Mouse (Mus musculus) intestine, embryonic 16.5 days (tissue): ENCODE results near the gene Glis2. TPM values are rescaled to one million over a fixed set of nuclear protein-coding genes. Genes with fewer than 3 reads are reported as not detected.
A peak's percentile ranks its signal among the peaks of the same experiment; 100 is the strongest.
"Not testable (repeated sequence)": the region's sequence is repeated elsewhere in the genome, so short reads cannot be mapped to it uniquely, and the experiment has no call there.

Source experiments
- ATAC-seq: fragments of 200-750 bp; cut with Nextera tagmentation; 2 replicates; pipeline ENCODE4 v1.8.0; 2017; ENCODE audit warnings: moderate TSS enrichment, moderate library complexity
- H3K27ac ChIP-seq: fragments of 300-500 bp; sonication (generic); 2 replicates; pipeline ENCODE4 v1.5.1; 2014; ENCODE audit warnings: mild to moderate bottlenecking, low read length
- H3K27me3 ChIP-seq: fragments of 300-500 bp; sonication (generic); replicated peaks from 2 replicates; pipeline ENCODE4 v1.6.1; 2014; ENCODE audit warnings: low read length, control low read depth, mixed read lengths; ENCODE audit not compliant: control insufficient read depth, insufficient read depth
- H3K36me3 ChIP-seq: fragments of 300-500 bp; sonication (generic); 2 replicates; pipeline ENCODE4 v1.6.1; 2014; ENCODE audit warnings: low read length, control low read depth; ENCODE audit not compliant: control insufficient read depth, insufficient read depth
- H3K4me1 ChIP-seq: fragments of 300-500 bp; sonication (generic); 2 replicates; pipeline ENCODE4 v1.6.1; 2014; ENCODE audit warnings: low read length, control low read depth, mixed read lengths; ENCODE audit not compliant: control insufficient read depth, insufficient read depth
- H3K4me2 ChIP-seq: fragments of 300-500 bp; sonication (generic); 2 replicates; pipeline ENCODE4 v1.6.1; 2014; ENCODE audit warnings: low read depth, low read length, control low read depth
- H3K4me3 ChIP-seq: fragments of 300-500 bp; sonication (generic); 2 replicates; pipeline ENCODE4 v1.5.1; 2014; ENCODE audit warnings: mild to moderate bottlenecking, low read length
- H3K9ac ChIP-seq: fragments of 300-500 bp; sonication (generic); 2 replicates; pipeline ENCODE4 v1.6.1; 2014; ENCODE audit warnings: low read depth, low read length
- H3K9me3 ChIP-seq: fragments of 300-500 bp; sonication (generic); 2 replicates; pipeline ENCODE4 v1.6.1; 2016; ENCODE audit warnings: low read length, control low read depth; ENCODE audit not compliant: control insufficient read depth
- WGBS: fragments of 180-500 bp; shearing (Covaris S2); extraction: QIAGEN DNeasy Blood & Tissue Kit; methylation state at CpG from one replicate; pipeline ENCODE4 v1.1.7; 2014; 5-methylcytosine and 5-hydroxymethylcytosine counted together
- polyA plus RNA-seq: library from polyadenylated mRNA; unstranded; fragments of >200 nt; fragmentation: Nextera tagmentation; extraction: Ambion mirVana; gene quantifications from 2 replicates; pipeline ENCODE4 v1.2.1, GENCODE M21; 2015

Gene Glis2
- polyA plus RNA-seq, 1 experiment from 2014 or later, result 14.5 TPM

- Histone ChIP-seq H3K4me3 (no peak overlapping the region), H3K4me1 (no peaks in the 10 kb centered on the region), H3K9me3 (no peaks in the 10 kb centered on the region), H3K36me3 (no peaks in the 10 kb centered on the region), H3K9ac (no peak overlapping the region), H3K4me2 (no peak overlapping the region), H3K27ac (no peak overlapping the region), H3K27me3 (no peaks in the 10 kb centered on the region)
- no peak for ATAC-seq
- WGBS, result 54% methylated on average over 2 of the region's 2 CpGs
These were observed 17.6 kb upstream of the Glis2 start for GRCm38 (mm10) chr16:4576873-4577272.

GRCm38 (mm10) chr16:4578630-4579029 lies 15.9 kb upstream of the Glis2 start:
- Histone ChIP-seq H3K4me1 (no peaks in the 10 kb centered on the region), H3K9me3 (no peaks in the 10 kb centered on the region), H3K27me3 (no peaks in the 10 kb centered on the region), H3K4me3 (no peak overlapping the region), H3K27ac (no peak overlapping the region), H3K9ac (no peak overlapping the region), H3K4me2 (no peak overlapping the region), H3K36me3 (no peaks in the 10 kb centered on the region)
- no peak for ATAC-seq
- WGBS, result 57% methylated on average over 7 of the region's 7 CpGs

DNA sequence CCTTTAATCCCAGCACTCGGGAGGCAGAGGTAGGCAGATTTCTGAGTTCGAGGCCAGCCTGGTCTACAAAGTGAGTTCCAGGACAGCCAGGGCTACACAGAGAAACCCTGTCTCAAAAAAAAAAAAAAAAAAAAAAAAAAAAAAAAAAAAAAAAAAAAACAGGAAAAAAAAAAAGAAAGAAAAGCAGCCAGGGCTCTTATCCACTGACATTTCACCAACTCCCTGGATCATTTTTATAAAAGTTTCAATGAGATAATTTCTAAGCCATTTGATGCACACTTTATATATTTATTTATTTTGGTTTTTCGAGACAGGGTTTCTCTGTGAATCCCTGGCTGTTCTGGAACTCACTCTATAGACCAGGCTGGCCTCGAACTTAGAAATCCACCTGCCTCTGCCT lies 13.3 kb upstream of the Glis2 start:
- not testable (repeated sequence) for H3K9ac ChIP-seq

GRCm38 (mm10) chr16:4583807-4584206 lies 10.7 kb upstream of the Glis2 start:
- H3K9me3 ChIP-seq, result no peaks in the 10 kb centered on the region
- no peak overlapping the region for H3K4me3 ChIP-seq
- no peak overlapping the region for H3K27ac ChIP-seq
- no peak for ATAC-seq
- WGBS, result 76% methylated on average over 3 of the region's 3 CpGs
- H3K4me1 ChIP-seq, result peaks cover 21% of the 10 kb centered on the region
- no peaks in the 10 kb centered on the region for H3K27me3 ChIP-seq
- H3K4me2 ChIP-seq, result no peak overlapping the region
- H3K36me3 ChIP-seq, result no peaks in the 10 kb centered on the region
- no peak overlapping the region for H3K9ac ChIP-seq

More for the DNA sequence above, 13.3 kb upstream of the Glis2 start:
- WGBS, result 91% methylated on average over 3 of the region's 4 CpGs
- H3K4me2 ChIP-seq, H3K27me3 ChIP-seq, ATAC-seq, H3K9me3 ChIP-seq, H3K36me3 ChIP-seq, H3K4me3 ChIP-seq, H3K4me1 ChIP-seq, H3K27ac ChIP-seq: not testable (repeated sequence)

GRCm38 (mm10) chr16:4584438-4584837 lies 10.1 kb upstream of the Glis2 start:
- H3K27ac ChIP-seq, result no peak overlapping the region
- no peaks in the 10 kb centered on the region for H3K9me3 ChIP-seq
- no peaks in the 10 kb centered on the region for H3K36me3 ChIP-seq
- ATAC-seq, result no peak
- H3K4me1 ChIP-seq, result peaks cover 21% of the 10 kb centered on the region
- H3K9ac ChIP-seq, result no peak overlapping the region
- H3K4me2 ChIP-seq, result no peak overlapping the region
- no peaks in the 10 kb centered on the region for H3K27me3 ChIP-seq
- no peak overlapping the region for H3K4me3 ChIP-seq
- 76% methylated on average over 5 of the region's 5 CpGs for WGBS

DNA sequence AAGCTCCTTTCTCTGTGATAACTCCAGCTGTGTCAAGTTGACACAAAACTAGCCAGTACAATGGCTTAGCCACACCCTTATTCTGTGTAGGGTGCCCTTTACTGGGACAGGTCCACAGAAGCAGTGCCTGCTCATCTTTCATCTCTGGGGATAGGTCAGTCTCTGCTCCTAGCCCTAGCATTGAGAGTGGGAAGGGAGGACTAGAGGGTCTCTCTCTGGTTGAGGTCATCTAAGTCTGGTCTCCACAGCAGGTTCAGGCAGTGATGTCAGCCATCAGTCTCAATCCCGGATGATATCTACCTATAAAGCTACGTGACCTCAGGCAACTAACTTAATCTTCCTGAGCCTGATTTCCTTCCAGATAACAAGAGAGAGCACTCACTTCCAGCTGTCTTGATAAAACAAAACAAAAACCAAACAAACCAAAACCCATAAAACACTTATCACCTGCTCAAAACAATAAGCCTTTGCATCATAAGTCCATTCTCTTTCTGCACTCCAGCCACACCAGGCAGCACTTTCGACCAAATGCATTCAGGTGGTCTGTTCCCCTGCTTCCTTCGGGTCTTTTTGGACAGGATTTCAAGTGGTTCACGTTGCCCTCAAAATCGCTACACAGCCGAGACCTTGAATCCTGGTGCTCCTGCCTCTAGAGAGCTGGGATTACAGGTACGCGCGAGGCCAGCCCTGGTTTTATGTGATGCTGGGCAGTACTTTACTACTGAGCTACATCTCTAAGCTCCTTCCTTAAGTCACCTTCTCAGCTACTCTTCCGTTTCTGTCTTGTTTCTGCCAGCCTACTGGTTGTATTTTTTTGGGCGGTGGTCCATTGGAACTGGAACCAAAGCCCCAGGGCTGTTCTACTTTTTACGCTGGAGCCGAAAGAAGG lies 8.6 kb upstream of the Glis2 start:
- Histone ChIP-seq H3K9ac (peak overlapping the region; percentile 69), H3K27me3 (no peaks in the 10 kb centered on the region), H3K36me3 (0 out of 2 replicates have a peak, but pooled peaks cover under 1% of the 10 kb centered on the region), H3K27ac (peak overlapping the region; percentile 92), H3K4me3 (peak overlapping the region; percentile 50), H3K4me2 (peak overlapping the region; percentile 75), H3K9me3 (no peaks in the 10 kb centered on the region), H3K4me1 (peaks cover 21% of the 10 kb centered on the region)
- peak; percentile 49 for ATAC-seq
- whole genome bisulfite sequencing, result 6% methylated on average over 14 of the region's 14 CpGs

DNA sequence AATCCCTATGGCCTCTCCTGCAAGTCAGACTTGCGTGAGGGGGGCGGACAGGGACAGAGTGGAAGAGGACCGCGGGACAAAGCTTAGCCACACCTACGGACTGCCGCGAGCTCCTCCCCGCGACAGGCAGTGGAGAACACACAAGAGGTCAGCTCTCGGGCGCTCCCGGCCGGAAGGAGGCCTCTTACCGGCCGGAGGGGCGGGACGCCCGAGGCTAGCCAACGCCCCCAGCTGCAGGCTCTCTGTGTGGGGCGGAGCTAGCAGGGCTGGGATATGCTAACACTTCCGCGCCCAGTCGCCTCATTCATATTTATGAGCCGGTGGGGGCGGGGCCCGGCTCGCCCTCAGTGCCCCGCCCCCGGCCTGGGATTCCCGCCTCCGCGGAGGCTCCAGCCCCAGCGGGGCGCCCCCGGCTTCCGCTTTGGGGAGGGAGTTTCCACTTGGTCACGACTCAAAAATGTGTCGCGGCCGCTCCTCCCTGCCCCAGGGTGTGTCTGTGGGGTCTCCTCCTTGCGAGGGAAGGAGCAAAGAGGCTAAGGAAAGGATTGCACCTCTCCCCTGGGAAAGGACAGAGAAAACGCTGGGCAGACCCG lies 7.9 kb upstream of the Glis2 start:
- peak overlapping the region; percentile 69 for H3K9ac ChIP-seq
- H3K4me3 ChIP-seq, result peak overlapping the region; percentile 50
- 0 out of 2 replicates have a peak, but pooled peaks cover 2% of the 10 kb centered on the region for H3K36me3 ChIP-seq
- no peaks in the 10 kb centered on the region for H3K27me3 ChIP-seq
- peak; percentile 99 for ATAC-seq
- peak overlapping the region; percentile 75 for H3K4me2 ChIP-seq
- H3K9me3 ChIP-seq, result no peaks in the 10 kb centered on the region
- peaks cover 21% of the 10 kb centered on the region for H3K4me1 ChIP-seq
- WGBS, result under 1% methylated on average over 43 of the region's 43 CpGs
- peak overlapping the region; percentile 92 for H3K27ac ChIP-seq

- Histone ChIP-seq H3K4me2 (no peak overlapping the region), H3K9me3 (no peaks in the 10 kb centered on the region), H3K36me3 (0 out of 2 replicates have a peak, but pooled peaks cover 2% of the 10 kb centered on the region), H3K4me3 (no peak overlapping the region), H3K4me1 (peaks cover 27% of the 10 kb centered on the region), H3K9ac (peak overlapping the region; percentile 69), H3K27ac (peak overlapping the region; percentile 92), H3K27me3 (no peaks in the 10 kb centered on the region)
- WGBS, result 55% methylated on average over 5 of the region's 5 CpGs
- no peak for ATAC-seq
These were observed 6.8 kb upstream of the Glis2 start for GRCm38 (mm10) chr16:4587516-4588210.

DNA sequence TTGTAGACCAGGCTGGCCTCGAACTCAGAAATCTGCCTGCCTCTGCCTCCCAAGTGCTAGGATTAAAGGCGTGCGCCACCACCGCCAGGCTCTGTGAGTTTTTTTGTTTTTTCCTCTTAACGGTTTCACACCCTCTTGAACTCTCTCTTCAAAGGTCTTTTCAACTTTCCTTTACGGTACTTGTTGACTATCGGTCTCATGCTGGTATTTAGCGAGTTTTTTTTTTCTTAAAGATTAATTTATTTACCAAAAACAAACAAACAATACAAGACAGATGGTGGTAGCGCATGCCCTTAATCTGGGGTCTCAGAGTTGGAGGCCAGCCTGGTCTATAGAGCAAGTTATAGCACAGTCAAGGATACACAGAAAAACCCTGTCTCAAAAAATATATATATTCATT lies 4.3 kb upstream of the Glis2 start:
- 96% methylated on average over 9 of the region's 9 CpGs for WGBS
- no peak for ATAC-seq
- Histone ChIP-seq H3K27me3 (no peaks in the 10 kb centered on the region), H3K27ac (no peak overlapping the region), H3K9ac (no peak overlapping the region), H3K4me1 (peaks cover 32% of the 10 kb centered on the region), H3K9me3 (no peaks in the 10 kb centered on the region), H3K4me3 (no peak overlapping the region), H3K4me2 (no peak overlapping the region), H3K36me3 (0 out of 2 replicates have a peak, but pooled peaks cover 2% of the 10 kb centered on the region)
